Comparison of ENCODE assay signal across 8 mouse cellular contexts in the genomic region with DNA sequence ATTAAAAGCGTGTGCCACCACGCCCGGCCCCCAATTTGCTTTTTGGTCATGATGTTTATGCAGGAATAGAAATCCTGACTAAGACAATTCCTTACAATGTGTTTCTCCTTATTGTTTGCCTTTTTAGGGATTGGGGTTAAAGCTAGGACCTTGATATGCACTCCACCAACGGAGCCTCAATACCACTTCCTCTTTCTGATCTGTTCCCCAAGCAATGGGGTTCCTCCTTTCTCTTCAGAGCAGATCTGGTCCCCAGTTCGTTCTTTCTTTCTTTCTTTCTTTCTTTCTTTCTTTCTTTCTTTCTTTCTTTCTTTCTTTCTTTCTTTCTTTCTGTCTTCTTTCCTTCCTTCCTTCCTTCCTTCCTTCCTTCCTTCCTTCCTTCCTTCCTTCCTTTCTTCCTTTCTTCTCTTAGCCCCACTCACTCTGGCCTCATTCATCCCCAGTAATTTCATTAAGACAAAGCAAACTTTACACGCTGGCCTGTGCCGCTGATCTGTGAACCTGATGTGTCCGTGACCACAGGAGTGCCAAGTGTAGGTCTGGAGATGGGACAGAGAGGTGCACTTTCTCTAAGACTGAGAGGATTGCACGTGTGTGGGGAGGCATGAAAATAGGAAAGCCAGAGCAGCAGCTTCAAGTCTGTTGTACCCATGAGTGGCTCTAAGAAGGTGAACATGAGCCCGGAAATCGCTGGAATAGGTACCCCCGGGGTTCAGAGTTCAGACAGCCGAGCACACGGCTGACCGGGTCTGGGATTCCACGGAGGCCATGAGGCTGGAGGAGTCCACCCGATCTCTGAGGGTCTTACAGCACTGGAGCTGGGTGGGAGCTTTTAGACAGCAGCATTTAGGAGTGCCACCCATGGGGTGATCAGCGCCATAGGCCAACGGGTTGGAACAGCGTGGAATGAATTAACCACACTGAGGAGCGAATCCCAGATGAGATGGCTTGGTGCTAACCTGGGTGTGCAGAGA. TPM values are rescaled to one million over a fixed set of nuclear protein-coding genes. Genes with fewer than 3 reads are reported as not detected.
A peak's percentile ranks its signal among the peaks of the same experiment; 100 is the strongest.
DNase-seq lines count a peak whose midpoint lies in the region; ATAC-seq and TF ChIP-seq lines count a peak whose summit lies in the region.

No protein-coding gene starts in this region.

- peak; percentile 35 for ATAC-seq in forebrain, embryonic 11.5 days (replicated peaks; ENCODE audit: low FRiP score)
- no peak; the same call in 1 of the 2 replicates for ATAC-seq in limb, embryonic 14.5 days (ENCODE audit: low FRiP score, low read depth)

- peak overlapping the region; percentile 67 for H3K4me3 ChIP-seq in spleen, adult 2 months (ENCODE audit: extremely low read depth, insufficient read depth, insufficient read length)
- H3K4me3 ChIP-seq in forebrain, embryonic 11.5 days (ENCODE audit: low read depth, low read length), result peak overlapping the region; percentile 43
- H3K4me3 ChIP-seq in limb, embryonic 14.5 days (replicated peaks; ENCODE audit: low read length), result peak overlapping the region; percentile 52
- peak overlapping the region; percentile 66 for H3K4me3 ChIP-seq in small intestine, adult 2 months (ENCODE audit: low read depth, low read length)

- H3K9ac ChIP-seq in forebrain, embryonic 11.5 days (ENCODE audit: low read length), result peak overlapping the region; percentile 63
- peak overlapping the region; percentile 58 for H3K9ac ChIP-seq in limb, embryonic 14.5 days (ENCODE audit: low read depth, low read length, severe bottlenecking)

- no peaks in the 10 kb centered on the region for H3K9me3 ChIP-seq in forebrain, embryonic 11.5 days (ENCODE audit: control insufficient read depth, low read length)
- no peaks in the 10 kb centered on the region for H3K9me3 ChIP-seq in limb, embryonic 14.5 days (ENCODE audit: control insufficient read depth, low read length)

- no peaks in the 10 kb centered on the region for H3K36me3 ChIP-seq in spleen, adult 2 months (ENCODE audit: control insufficient read depth, insufficient read depth, low read length)
- H3K36me3 ChIP-seq in forebrain, embryonic 11.5 days (ENCODE audit: control insufficient read depth, insufficient read depth, low read length), result no peaks in the 10 kb centered on the region
- no peaks in the 10 kb centered on the region for H3K36me3 ChIP-seq in limb, embryonic 14.5 days (ENCODE audit: control insufficient read depth, insufficient read depth, low read length)
- no peaks in the 10 kb centered on the region for H3K36me3 ChIP-seq in small intestine, adult 2 months (ENCODE audit: control insufficient read depth, insufficient read depth, low read length)

- peak overlapping the region; percentile 83 for H3K4me2 ChIP-seq in forebrain, embryonic 11.5 days (ENCODE audit: low read depth, low read length, severe bottlenecking)
- H3K4me2 ChIP-seq in limb, embryonic 14.5 days (replicated peaks; ENCODE audit: low read depth, low read length, severe bottlenecking), result peak overlapping the region; percentile 83

- peak overlapping the region; percentile 41; the same call in 1 of the 2 replicates for H3K27ac ChIP-seq in spleen, adult 2 months (ENCODE audit: insufficient read depth, low read length)
- no peak overlapping the region for H3K27ac ChIP-seq in forebrain, embryonic 11.5 days (ENCODE audit: low read depth, low read length)
- no peak overlapping the region for H3K27ac ChIP-seq in limb, embryonic 14.5 days (replicated peaks; ENCODE audit: low read depth, low read length)
- H3K27ac ChIP-seq in small intestine, adult 2 months (ENCODE audit: insufficient read depth, low read depth, low read length), result no peak overlapping the region

- peaks cover 13% of the 10 kb centered on the region; the same call in 1 of the 2 replicates for H3K4me1 ChIP-seq in spleen, adult 2 months (ENCODE audit: control insufficient read depth, insufficient read depth, insufficient read length)
- 0 out of 2 replicates have a peak, but pooled peaks cover 4% of the 10 kb centered on the region for H3K4me1 ChIP-seq in forebrain, embryonic 11.5 days (replicated peaks; ENCODE audit: control insufficient read depth, insufficient read depth, low read length)
- 0 out of 2 replicates have a peak, but pooled peaks cover 4% of the 10 kb centered on the region for H3K4me1 ChIP-seq in limb, embryonic 14.5 days (ENCODE audit: control insufficient read depth, insufficient read depth, low read length)
- H3K4me1 ChIP-seq in small intestine, adult 2 months (ENCODE audit: control insufficient read depth, insufficient read depth, insufficient read length, low read length), result peaks cover 18% of the 10 kb centered on the region

- WGBS in spleen, adult 2 months, result 20% methylated on average over 21 of the region's 21 CpGs
- WGBS in forebrain, embryonic 11.5 days, result 41% methylated on average over 21 of the region's 21 CpGs
- 36% methylated on average over 21 of the region's 21 CpGs for WGBS in limb, embryonic 14.5 days
- WGBS in small intestine, adult 2 months, result 25% methylated on average over 21 of the region's 21 CpGs

- no peak for TF ChIP-seq CTCF in spleen, adult 2 months (IDR thresholded peaks at IDR 0.05; ENCODE audit: extremely low read depth, insufficient read depth, insufficient read length, insufficient replicate concordance)
- no peak for TF ChIP-seq CTCF in small intestine, adult 2 months (IDR thresholded peaks at IDR 0.05; ENCODE audit: extremely low read depth, insufficient read length, insufficient replicate concordance, low read depth, low read length)

- peak in 1 of 2 experiments; percentile 40 for DNase-seq in spleen, adult 2 months (ENCODE audit: low read depth in 1 of 2, low spot score in 2 of 2)
- no peak for DNase-seq in spleen, postnatal 14 days (ENCODE audit: low spot score in 2 of 2)
- DNase-seq in forebrain, embryonic 11.5 days (ENCODE audit: low spot score), result no peak
- no peak for DNase-seq in limb, embryonic 14.5 days (ENCODE audit: low spot score)
- no peak for DNase-seq in right cerebral cortex, postnatal 25 days
- DNase-seq in left cerebral cortex, adult 8-10 months (ENCODE audit: low spot score in 2 of 2), result no peak
- DNase-seq in urinary bladder, postnatal 14 days (ENCODE audit: low spot score), result no peak

- no peaks in the 10 kb centered on the region for H3K27me3 ChIP-seq in spleen, adult 2 months (ENCODE audit: control insufficient read depth, insufficient read depth, low read length)
- peaks cover 6% of the 10 kb centered on the region; the same call in 1 of the 2 replicates for H3K27me3 ChIP-seq in forebrain, embryonic 11.5 days (ENCODE audit: control insufficient read depth, insufficient read depth, low read length)
- peaks cover 6% of the 10 kb centered on the region; the same call in 1 of the 2 replicates for H3K27me3 ChIP-seq in limb, embryonic 14.5 days (ENCODE audit: control insufficient read depth, insufficient read depth, low read length)
- H3K27me3 ChIP-seq in small intestine, adult 2 months (ENCODE audit: control insufficient read depth, insufficient read depth, low read length), result no peaks in the 10 kb centered on the region

- TF ChIP-seq POLR2A in spleen, adult 2 months (IDR thresholded peaks at IDR 0.05; ENCODE audit: low read depth, low read length), result no peak
- TF ChIP-seq POLR2A in limb, embryonic 14.5 days (IDR thresholded peaks at IDR 0.05; ENCODE audit: borderline replicate concordance, extremely low read depth, insufficient read depth, insufficient read length), result no peak
- no peak for TF ChIP-seq POLR2A in small intestine, adult 2 months (IDR thresholded peaks at IDR 0.05; ENCODE audit: low read depth, low read length)

RNA-seq across cellular contexts. Expression of a gene that starts 16.5 kb away (rescaled TPM):
- polyA plus RNA-seq in spleen, adult 2 months (2012; rRNA removed), result 13.6 and 15.2 TPM in 2 replicates
- 8.0 and 9.2 TPM in 2 replicates for polyA plus RNA-seq in forebrain, embryonic 11.5 days (2014; fragmentation: Nextera tagmentation; extraction: Ambion mirVana)
- 9.8 and 11.2 TPM in 2 replicates for polyA plus RNA-seq in limb, embryonic 14.5 days (2012; rRNA removed)
- 8.8 and 8.9 TPM in 2 replicates for polyA plus RNA-seq in limb, embryonic 14.5 days (2014; fragmentation: Nextera tagmentation; extraction: Ambion mirVana)
- 17.1 and 38.7 TPM in 2 replicates for polyA plus RNA-seq in small intestine, adult 2 months (2012; rRNA removed)
- 100 to 1,000 TPM; 131 to 143 (median 137) TPM for total RNA-seq in left cerebral cortex, adult 8-10 months (2022)

RNA-seq across cellular contexts. Expression of a gene that starts 36.0 kb away (rescaled TPM):
- not detected in 2 replicates for polyA plus RNA-seq in spleen, adult 2 months (2012; rRNA removed)
- not detected in 2 replicates for polyA plus RNA-seq in forebrain, embryonic 11.5 days (2014; fragmentation: Nextera tagmentation; extraction: Ambion mirVana)
- polyA plus RNA-seq in limb, embryonic 14.5 days (2012; rRNA removed), result not detected in 2 replicates
- not detected in 2 replicates for polyA plus RNA-seq in limb, embryonic 14.5 days (2014; fragmentation: Nextera tagmentation; extraction: Ambion mirVana)
- polyA plus RNA-seq in small intestine, adult 2 months (2012; rRNA removed), result not detected in 2 replicates
- total RNA-seq in left cerebral cortex, adult 8-10 months (2022), result not detected

RNA-seq across cellular contexts. Expression of a gene that starts 55.8 kb away (rescaled TPM):
- 18.6 and 20.4 TPM in 2 replicates for polyA plus RNA-seq in spleen, adult 2 months (2012; rRNA removed)
- 104 and 112 TPM in 2 replicates for polyA plus RNA-seq in forebrain, embryonic 11.5 days (2014; fragmentation: Nextera tagmentation; extraction: Ambion mirVana)
- 126 and 157 TPM in 2 replicates for polyA plus RNA-seq in limb, embryonic 14.5 days (2012; rRNA removed)
- polyA plus RNA-seq in limb, embryonic 14.5 days (2014; fragmentation: Nextera tagmentation; extraction: Ambion mirVana), result 303 and 338 TPM in 2 replicates
- polyA plus RNA-seq in small intestine, adult 2 months (2012; rRNA removed), result 11.8 and 21.1 TPM in 2 replicates
- 10 to 100 TPM; 36.8 to 51.7 (median 40.6) TPM for total RNA-seq in left cerebral cortex, adult 8-10 months (2022)
